Mouse (Mus musculus): ENCODE measurements around the gene Cinp. TPM values are rescaled to one million over a fixed set of nuclear protein-coding genes. Genes with fewer than 3 reads are reported as not detected.
A peak's percentile ranks its signal among the peaks of the same experiment; 100 is the strongest.

Cinp gene
- polyA plus RNA-seq, 1 experiment from 2014 or later, result 85.0 TPM

DNA sequence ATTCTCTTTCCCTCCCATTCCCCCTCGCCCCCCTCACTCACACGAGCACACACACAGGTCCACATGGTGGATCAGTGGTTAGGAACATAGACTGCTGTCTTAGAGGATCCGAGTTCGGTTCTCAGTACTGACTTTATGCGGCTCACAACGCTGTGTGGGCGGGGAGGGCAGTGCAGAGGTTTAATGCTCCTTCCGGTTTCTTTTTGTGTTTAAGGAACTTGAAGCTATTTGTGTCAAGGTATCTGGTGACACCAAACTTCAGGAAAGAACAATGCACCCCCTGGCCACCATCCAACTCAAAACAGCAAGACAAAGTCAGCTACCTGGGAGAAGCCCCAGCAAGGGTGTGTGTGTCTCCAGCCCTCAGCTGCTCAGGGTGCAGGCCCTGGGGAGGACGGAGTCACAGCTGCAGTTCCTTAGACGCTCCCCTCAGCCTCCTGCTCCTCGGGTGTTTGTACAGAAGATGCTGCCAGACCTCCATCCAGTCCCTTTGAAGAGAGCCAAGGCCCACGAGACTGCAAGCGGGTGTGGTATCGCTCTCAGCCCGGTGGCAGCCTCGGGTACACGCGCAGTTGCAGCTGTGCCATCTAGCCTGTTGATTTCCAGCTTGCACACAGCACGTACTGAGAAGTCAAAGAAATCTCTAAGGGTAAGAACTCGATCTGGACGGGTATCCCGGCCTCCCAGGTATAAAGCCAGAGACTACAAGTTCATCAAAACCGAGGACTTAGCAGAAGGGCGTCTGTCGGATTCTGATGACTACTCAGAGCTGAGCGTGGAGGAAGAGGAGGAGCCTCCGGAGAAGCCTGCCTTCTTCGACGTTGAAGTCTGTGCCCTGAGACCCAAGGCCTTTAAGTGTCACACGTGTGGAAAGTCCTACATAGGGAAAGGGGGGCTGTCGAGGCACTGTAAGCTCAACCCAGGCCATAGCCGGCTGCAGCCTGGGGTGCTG, 33.9 kb downstream of the Cinp start:
- Histone ChIP-seq H3K36me3 (ENCODE audit: control insufficient read depth, insufficient read depth, low read length) (peaks cover 21% of the 10 kb centered on the region), H3K9ac (ENCODE audit: low read length) (no peak overlapping the region), H3K4me1 (replicated peaks; ENCODE audit: control insufficient read depth, insufficient read depth, low read length) (peaks cover 13% of the 10 kb centered on the region; the same call in 1 of the 2 replicates), H3K27ac (ENCODE audit: low read depth) (no peak overlapping the region), H3K4me2 (ENCODE audit: low read length) (no peak overlapping the region), H3K4me3 (ENCODE audit: low read depth, low read length) (no peak overlapping the region), H3K27me3 (replicated peaks; ENCODE audit: control insufficient read depth, insufficient read depth, low read length) (no peaks in the 10 kb centered on the region), H3K9me3 (ENCODE audit: control insufficient read depth, low read length) (no peaks in the 10 kb centered on the region)
- DNase-seq (ENCODE audit: low spot score), result no peak
- ATAC-seq (replicated peaks; ENCODE audit: low FRiP score, low TSS enrichment, low read depth), result no peak
- 89% methylated on average over 32 of the region's 32 CpGs for WGBS

DNA sequence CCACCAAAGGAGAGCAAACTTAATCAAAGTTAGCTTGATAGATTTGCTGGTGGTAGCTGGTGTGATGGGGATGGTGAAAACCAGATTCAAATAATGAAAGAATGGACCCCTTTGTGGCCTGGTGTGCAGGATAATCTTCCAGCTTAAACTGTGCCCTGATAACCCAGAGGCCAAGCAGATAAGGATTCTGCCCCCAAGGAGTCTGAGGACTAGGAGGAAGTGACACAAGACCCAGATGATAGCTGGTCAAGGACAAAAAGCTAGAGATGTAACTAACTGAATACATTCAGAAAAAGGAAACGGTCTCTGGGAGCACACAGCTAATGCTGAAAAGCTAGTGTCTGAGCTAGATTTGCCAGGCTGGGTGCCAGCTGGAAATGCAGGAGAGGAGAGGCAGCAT, 37.0 kb downstream of the Cinp start:
- 62% methylated on average over 1 of the region's 1 CpGs for WGBS
- H3K9ac ChIP-seq (ENCODE audit: low read length), result no peak overlapping the region
- peaks cover 18% of the 10 kb centered on the region for H3K36me3 ChIP-seq (ENCODE audit: control insufficient read depth, insufficient read depth, low read length)
- ATAC-seq (replicated peaks; ENCODE audit: low FRiP score, low TSS enrichment, low read depth) (no peak), DNase-seq (ENCODE audit: low spot score) (no peak)
- H3K4me3 ChIP-seq (ENCODE audit: low read depth, low read length), result no peak overlapping the region
- H3K27ac ChIP-seq (ENCODE audit: low read depth), result no peak overlapping the region
- H3K4me1 ChIP-seq (replicated peaks; ENCODE audit: control insufficient read depth, insufficient read depth, low read length), result peaks cover 19% of the 10 kb centered on the region
- H3K9me3 ChIP-seq (ENCODE audit: control insufficient read depth, low read length), result no peaks in the 10 kb centered on the region
- no peak overlapping the region for H3K4me2 ChIP-seq (ENCODE audit: low read length)
- no peaks in the 10 kb centered on the region for H3K27me3 ChIP-seq (replicated peaks; ENCODE audit: control insufficient read depth, insufficient read depth, low read length)

DNA sequence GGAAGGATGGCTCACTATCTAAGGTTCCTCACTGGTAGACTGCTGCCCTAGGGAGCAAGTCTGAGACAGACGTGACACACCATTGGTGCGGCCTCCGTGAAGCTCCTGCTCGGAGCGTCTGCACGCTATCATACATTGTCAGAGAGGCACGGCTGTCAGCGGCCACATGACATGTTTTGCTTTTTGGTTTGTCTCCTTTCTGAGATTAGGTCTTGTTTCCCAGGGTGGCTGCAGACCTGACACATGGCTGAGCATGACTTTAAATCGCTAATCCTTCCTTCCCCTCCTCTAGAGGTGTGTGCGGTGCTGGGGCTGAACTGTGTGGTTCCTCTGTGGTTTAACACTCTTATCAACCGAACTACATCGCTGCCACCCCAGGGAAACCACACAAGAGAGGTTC, 37.5 kb downstream of the Cinp start:
- Histone ChIP-seq H3K4me2 (ENCODE audit: low read length) (peak overlapping the region; percentile 69), H3K9me3 (ENCODE audit: control insufficient read depth, low read length) (no peaks in the 10 kb centered on the region), H3K36me3 (ENCODE audit: control insufficient read depth, insufficient read depth, low read length) (peaks cover 16% of the 10 kb centered on the region), H3K9ac (ENCODE audit: low read length) (no peak overlapping the region; the same call in 1 of the 2 replicates), H3K27ac (ENCODE audit: low read depth) (no peak overlapping the region), H3K4me3 (ENCODE audit: low read depth, low read length) (peak overlapping the region; percentile 66; the same call in 1 of the 2 replicates), H3K4me1 (replicated peaks; ENCODE audit: control insufficient read depth, insufficient read depth, low read length) (peaks cover 19% of the 10 kb centered on the region), H3K27me3 (replicated peaks; ENCODE audit: control insufficient read depth, insufficient read depth, low read length) (no peaks in the 10 kb centered on the region)
- WGBS, result 70% methylated on average over 12 of the region's 12 CpGs
- ATAC-seq (replicated peaks; ENCODE audit: low FRiP score, low TSS enrichment, low read depth), result no peak
- DNase-seq (ENCODE audit: low spot score), result no peak

DNA sequence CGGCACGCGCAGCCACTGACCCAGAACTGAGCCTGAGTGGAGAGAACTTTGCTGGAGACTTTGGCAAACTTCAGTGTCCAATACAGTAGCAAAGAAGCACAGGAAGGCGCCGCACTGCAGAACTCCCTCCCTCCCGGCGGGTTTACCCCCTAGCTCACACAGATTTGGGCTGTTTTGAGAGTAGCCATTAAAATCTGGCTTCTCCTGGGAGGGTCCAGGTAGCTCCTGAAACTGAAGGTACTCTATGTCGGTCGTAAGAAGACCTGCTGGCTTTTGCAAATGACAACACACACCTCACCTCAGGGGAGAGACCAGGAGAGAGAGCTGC, 38.1 kb downstream of the Cinp start:
- ATAC-seq (replicated peaks; ENCODE audit: low FRiP score, low TSS enrichment, low read depth) (no peak), DNase-seq (ENCODE audit: low spot score) (peak; percentile 54)
- H3K9ac ChIP-seq (ENCODE audit: low read length), result peak overlapping the region; percentile 86
- peak overlapping the region; percentile 69 for H3K4me2 ChIP-seq (ENCODE audit: low read length)
- 14% methylated on average over 9 of the region's 9 CpGs for WGBS
- peak overlapping the region; percentile 66 for H3K4me3 ChIP-seq (ENCODE audit: low read depth, low read length)
- peaks cover 11% of the 10 kb centered on the region for H3K36me3 ChIP-seq (ENCODE audit: control insufficient read depth, insufficient read depth, low read length)
- H3K27me3 ChIP-seq (replicated peaks; ENCODE audit: control insufficient read depth, insufficient read depth, low read length), result no peaks in the 10 kb centered on the region
- no peaks in the 10 kb centered on the region for H3K9me3 ChIP-seq (ENCODE audit: control insufficient read depth, low read length)
- peak overlapping the region; percentile 82 for H3K27ac ChIP-seq (ENCODE audit: low read depth)
- peaks cover 24% of the 10 kb centered on the region for H3K4me1 ChIP-seq (replicated peaks; ENCODE audit: control insufficient read depth, insufficient read depth, low read length)

DNA sequence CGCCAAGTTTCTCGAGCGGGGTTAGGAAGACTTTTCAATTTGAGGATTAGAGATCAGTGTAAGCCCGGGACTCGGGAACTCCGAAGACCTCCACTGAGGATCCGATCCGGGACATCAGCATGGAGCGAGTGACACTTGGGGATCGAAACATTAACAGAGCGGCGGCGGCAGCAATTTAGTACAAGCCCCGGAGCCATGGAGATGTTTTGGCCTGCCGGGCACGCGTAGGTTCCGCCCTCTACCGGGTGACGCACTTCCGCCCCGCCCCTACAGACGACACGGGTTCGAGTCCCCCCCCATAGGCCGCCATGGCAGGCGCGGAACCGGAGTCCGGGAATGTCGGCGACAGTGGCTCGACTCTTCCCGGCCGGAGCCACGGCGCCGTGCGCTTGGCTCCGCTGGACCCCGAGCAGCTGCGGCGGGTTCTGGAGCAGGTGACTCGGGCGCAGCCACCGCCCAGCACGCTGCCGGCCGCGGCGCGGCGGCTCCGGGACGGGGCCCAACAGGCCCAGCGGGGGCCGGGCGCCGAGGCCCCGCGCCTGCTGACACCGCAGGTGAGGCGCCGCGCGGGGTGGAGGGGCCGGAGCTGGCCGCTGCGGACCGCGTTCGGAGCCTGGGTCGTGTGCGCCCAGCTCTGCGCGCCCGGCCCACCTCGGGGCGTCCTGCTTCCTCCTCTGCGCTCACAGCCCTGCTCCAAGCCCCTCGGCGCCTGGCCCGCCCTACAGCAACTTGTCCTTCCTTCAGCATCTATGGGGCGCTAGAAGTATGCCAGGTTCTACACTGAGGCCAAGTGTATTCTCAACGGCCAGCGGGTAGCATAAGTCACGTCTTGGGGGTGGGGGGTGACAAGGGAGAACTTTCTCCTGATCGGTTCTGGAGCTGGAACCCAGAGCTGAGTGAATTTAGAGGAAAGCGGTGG, 38.7 kb downstream of the Cinp start, which contains the start of gene Zfp839:
TSS of gene Zfp839 (plus strand) at position 244 of the 919 bp plus-strand sequence.
- ATAC-seq (replicated peaks; ENCODE audit: low FRiP score, low TSS enrichment, low read depth), result peak; percentile 85
- Histone ChIP-seq H3K9ac (ENCODE audit: low read length) (peak within 1 kb of the TSS; percentile 86), H3K4me2 (ENCODE audit: low read length) (peak within 1 kb of the TSS; percentile 69), H3K4me3 (ENCODE audit: low read depth, low read length) (peak within 1 kb of the TSS; percentile 66), H3K4me1 (replicated peaks; ENCODE audit: control insufficient read depth, insufficient read depth, low read length) (peaks cover 26% of the 10 kb centered on the region), H3K27ac (ENCODE audit: low read depth) (peak within 1 kb of the TSS; percentile 82), H3K9me3 (ENCODE audit: control insufficient read depth, low read length) (no peaks in the 10 kb centered on the region), H3K27me3 (replicated peaks; ENCODE audit: control insufficient read depth, insufficient read depth, low read length) (no peaks in the 10 kb centered on the region), H3K36me3 (ENCODE audit: control insufficient read depth, insufficient read depth, low read length) (peaks cover 4% of the 10 kb centered on the region)
- under 1% methylated on average over 74 of the region's 89 CpGs for WGBS
- DNase-seq (ENCODE audit: low spot score), result peak; percentile 94

DNA sequence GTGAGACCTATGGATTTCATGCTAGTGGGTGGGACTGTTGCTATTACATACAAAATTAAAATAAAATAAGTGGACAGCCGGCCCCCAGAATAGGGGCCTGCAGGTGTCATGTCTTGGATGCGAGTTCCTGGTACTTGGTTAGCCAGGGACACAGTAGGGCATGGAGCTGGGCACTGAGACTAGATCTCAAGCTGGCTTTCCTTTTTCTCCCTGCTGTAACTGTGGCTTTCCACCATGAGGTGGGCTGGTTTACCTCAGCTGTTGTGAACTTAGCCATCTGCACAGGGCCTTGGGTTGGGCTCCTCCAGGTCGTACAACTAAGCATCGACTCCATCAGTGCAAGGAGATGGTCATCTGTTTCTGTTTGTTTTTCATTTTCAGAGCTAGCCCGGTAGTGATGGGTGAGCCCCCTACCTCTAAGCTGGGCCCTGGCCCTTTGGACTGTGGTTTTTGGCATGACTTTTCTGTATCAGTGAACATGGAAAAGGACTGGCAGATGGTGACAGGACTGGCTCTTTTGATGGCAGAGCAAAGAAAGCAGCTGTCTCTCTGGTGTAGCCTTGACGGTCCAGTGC, 42.7 kb downstream of the Cinp start:
- no peaks in the 10 kb centered on the region for H3K27me3 ChIP-seq (replicated peaks; ENCODE audit: control insufficient read depth, insufficient read depth, low read length)
- H3K27ac ChIP-seq (ENCODE audit: low read depth), result no peak overlapping the region
- H3K4me3 ChIP-seq (ENCODE audit: low read depth, low read length), result peak overlapping the region; percentile 64
- H3K9ac ChIP-seq (ENCODE audit: low read length), result no peak overlapping the region; the same call in 1 of the 2 replicates
- WGBS, result 68% methylated on average over 6 of the region's 6 CpGs
- H3K36me3 ChIP-seq (ENCODE audit: control insufficient read depth, insufficient read depth, low read length), result no peaks in the 10 kb centered on the region
- no peak for DNase-seq (ENCODE audit: low spot score)
- no peaks in the 10 kb centered on the region for H3K9me3 ChIP-seq (ENCODE audit: control insufficient read depth, low read length)
- ATAC-seq (replicated peaks; ENCODE audit: low FRiP score, low TSS enrichment, low read depth), result no peak
- peaks cover 17% of the 10 kb centered on the region for H3K4me1 ChIP-seq (replicated peaks; ENCODE audit: control insufficient read depth, insufficient read depth, low read length)
- peak overlapping the region; percentile 69 for H3K4me2 ChIP-seq (ENCODE audit: low read length)

DNA sequence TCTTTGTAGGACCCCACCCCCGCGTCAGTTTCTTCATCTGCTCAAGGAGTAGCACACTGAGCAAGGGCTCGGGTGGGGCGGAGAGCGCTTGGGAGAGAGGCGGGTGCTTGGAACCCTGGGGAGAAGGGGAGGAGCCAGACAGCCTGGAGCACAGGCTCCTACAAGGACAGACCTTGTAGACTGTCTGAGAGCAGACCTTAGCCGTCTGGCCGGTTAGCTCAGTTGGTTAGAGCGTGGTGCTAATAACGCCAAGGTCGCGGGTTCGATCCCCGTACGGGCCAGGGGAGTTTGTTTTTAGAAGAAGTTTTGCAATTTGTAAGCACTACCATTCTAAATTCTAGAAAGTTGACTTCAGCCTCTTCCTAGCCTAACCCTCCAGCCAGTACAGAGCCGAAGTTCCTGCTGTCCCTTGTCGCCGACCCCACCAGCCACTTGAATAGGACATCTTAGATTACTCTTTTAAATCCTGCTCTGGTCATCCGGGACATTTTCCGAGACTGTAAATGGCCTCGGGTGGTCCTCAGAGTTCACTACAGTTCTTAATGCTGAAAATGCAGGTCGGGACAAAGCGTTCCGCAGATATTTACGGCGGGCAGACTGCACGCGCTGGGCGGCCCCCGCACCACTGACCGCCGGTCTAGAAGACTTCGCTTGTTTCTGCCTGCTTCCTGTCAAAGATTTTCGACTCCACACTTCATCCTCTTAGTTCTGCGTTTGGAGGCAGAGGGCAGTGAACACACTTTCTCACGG, 43.6 kb downstream of the Cinp start:
- peak overlapping the region; percentile 69 for H3K4me2 ChIP-seq (ENCODE audit: low read length)
- peak overlapping the region; percentile 41 for H3K9ac ChIP-seq (ENCODE audit: low read length)
- H3K36me3 ChIP-seq (ENCODE audit: control insufficient read depth, insufficient read depth, low read length), result no peaks in the 10 kb centered on the region
- peak overlapping the region; percentile 60 for H3K27ac ChIP-seq (ENCODE audit: low read depth)
- DNase-seq (ENCODE audit: low spot score) (peak; percentile 100), ATAC-seq (replicated peaks; ENCODE audit: low FRiP score, low TSS enrichment, low read depth) (peak; percentile 91)
- no peaks in the 10 kb centered on the region for H3K9me3 ChIP-seq (ENCODE audit: control insufficient read depth, low read length)
- WGBS, result under 1% methylated on average over 36 of the region's 36 CpGs
- no peaks in the 10 kb centered on the region for H3K27me3 ChIP-seq (replicated peaks; ENCODE audit: control insufficient read depth, insufficient read depth, low read length)
- H3K4me3 ChIP-seq (ENCODE audit: low read depth, low read length), result peak overlapping the region; percentile 64
- peaks cover 13% of the 10 kb centered on the region for H3K4me1 ChIP-seq (replicated peaks; ENCODE audit: control insufficient read depth, insufficient read depth, low read length)

All from intestine, embryonic 14.5 days (tissue).